Mouse (Mus musculus): ENCODE results near the gene Adam19. TPM values are rescaled to one million over a fixed set of nuclear protein-coding genes. Genes with fewer than 3 reads are reported as not detected.

The Adam19 gene
- polyA plus RNA-seq, 1 experiment from 2014 or later = 6.5 TPM

GRCm38 (mm10) chr11:46038901-46039300 lies 16.9 kb upstream of the Adam19 start:
- Histone ChIP-seq H3K9me3 (replicated peaks; ENCODE audit: low read length) (no peaks in the 10 kb centered on the region), H3K36me3 (ENCODE audit: insufficient read depth, low read length) (no peaks in the 10 kb centered on the region), H3K4me3 (replicated peaks; ENCODE audit: low read depth, low read length) (no peak overlapping the region), H3K4me1 (replicated peaks; ENCODE audit: insufficient read depth, low read length) (0 out of 2 replicates have a peak, but pooled peaks cover 7% of the 10 kb centered on the region), H3K27me3 (ENCODE audit: insufficient read depth, low read length) (no peaks in the 10 kb centered on the region), H3K27ac (peak overlapping the region; percentile 72), H3K4me2 (ENCODE audit: low read length) (peak overlapping the region; percentile 50), H3K9ac (ENCODE audit: low read depth, low read length) (0 out of 2 replicates have a peak overlapping the region, but pooled peaks have one; percentile 18)
- WGBS = 42% methylated on average over 15 of the region's 15 CpGs
- no peak for DNase-seq (ENCODE audit: low spot score)
- ATAC-seq (replicated peaks; ENCODE audit: low FRiP score, low read depth) = no peak
- TF ChIP-seq CTCF (IDR thresholded peaks at IDR 0.05; ENCODE audit: low read depth) = no peak

GRCm38 (mm10) chr11:46039335-46039734 lies 16.5 kb upstream of the Adam19 start:
- TF ChIP-seq CTCF (IDR thresholded peaks at IDR 0.05; ENCODE audit: low read depth) = no peak
- 0 out of 2 replicates have a peak overlapping the region, but pooled peaks have one; percentile 18 for H3K9ac ChIP-seq (ENCODE audit: low read depth, low read length)
- 14% methylated on average over 11 of the region's 11 CpGs for WGBS
- H3K27ac ChIP-seq = peak overlapping the region; percentile 72
- ATAC-seq (replicated peaks; ENCODE audit: low FRiP score, low read depth) (peak; percentile 57; the same call in 1 of the 2 replicates), DNase-seq (ENCODE audit: low spot score) (peak; percentile 90)
- no peaks in the 10 kb centered on the region for H3K27me3 ChIP-seq (ENCODE audit: insufficient read depth, low read length)
- H3K4me3 ChIP-seq (replicated peaks; ENCODE audit: low read depth, low read length) = no peak overlapping the region
- no peaks in the 10 kb centered on the region for H3K36me3 ChIP-seq (ENCODE audit: insufficient read depth, low read length)
- H3K4me1 ChIP-seq (replicated peaks; ENCODE audit: insufficient read depth, low read length) = 0 out of 2 replicates have a peak, but pooled peaks cover 7% of the 10 kb centered on the region
- H3K4me2 ChIP-seq (ENCODE audit: low read length) = peak overlapping the region; percentile 50
- no peaks in the 10 kb centered on the region for H3K9me3 ChIP-seq (replicated peaks; ENCODE audit: low read length)

- Histone ChIP-seq H3K4me3 (replicated peaks; ENCODE audit: low read depth, low read length) (no peak overlapping the region), H3K4me2 (ENCODE audit: low read length) (no peak overlapping the region), H3K36me3 (ENCODE audit: insufficient read depth, low read length) (no peaks in the 10 kb centered on the region), H3K27me3 (ENCODE audit: insufficient read depth, low read length) (no peaks in the 10 kb centered on the region), H3K4me1 (replicated peaks; ENCODE audit: insufficient read depth, low read length) (0 out of 2 replicates have a peak, but pooled peaks cover 7% of the 10 kb centered on the region), H3K9ac (ENCODE audit: low read depth, low read length) (no peak overlapping the region), H3K27ac (peak overlapping the region; percentile 42; the same call in 1 of the 2 replicates), H3K9me3 (replicated peaks; ENCODE audit: low read length) (no peaks in the 10 kb centered on the region)
- no peak for TF ChIP-seq CTCF (IDR thresholded peaks at IDR 0.05; ENCODE audit: low read depth)
- ATAC-seq (replicated peaks; ENCODE audit: low FRiP score, low read depth) (no peak), DNase-seq (ENCODE audit: low spot score) (no peak)
- 75% methylated on average over 9 of the region's 9 CpGs for WGBS
Observed at GRCm38 (mm10) chr11:46040841-46041556, 14.8 kb upstream of the Adam19 start.

GRCm38 (mm10) chr11:46041607-46042267 lies 14.1 kb upstream of the Adam19 start:
- 0 out of 2 replicates have a peak, but pooled peaks cover 7% of the 10 kb centered on the region for H3K4me1 ChIP-seq (replicated peaks; ENCODE audit: insufficient read depth, low read length)
- no peak overlapping the region for H3K4me2 ChIP-seq (ENCODE audit: low read length)
- H3K9ac ChIP-seq (ENCODE audit: low read depth, low read length) = no peak overlapping the region
- peak overlapping the region; percentile 42; the same call in 1 of the 2 replicates for H3K27ac ChIP-seq
- H3K36me3 ChIP-seq (ENCODE audit: insufficient read depth, low read length) = no peaks in the 10 kb centered on the region
- DNase-seq (ENCODE audit: low spot score) (no peak), ATAC-seq (replicated peaks; ENCODE audit: low FRiP score, low read depth) (no peak)
- no peak for TF ChIP-seq CTCF (IDR thresholded peaks at IDR 0.05; ENCODE audit: low read depth)
- H3K4me3 ChIP-seq (replicated peaks; ENCODE audit: low read depth, low read length) = no peak overlapping the region
- WGBS = 67% methylated on average over 12 of the region's 12 CpGs
- no peaks in the 10 kb centered on the region for H3K27me3 ChIP-seq (ENCODE audit: insufficient read depth, low read length)
- H3K9me3 ChIP-seq (replicated peaks; ENCODE audit: low read length) = no peaks in the 10 kb centered on the region

GRCm38 (mm10) chr11:46044781-46045180 lies 11.0 kb upstream of the Adam19 start:
- DNase-seq (ENCODE audit: low spot score) (no peak), ATAC-seq (replicated peaks; ENCODE audit: low FRiP score, low read depth) (no peak)
- Histone ChIP-seq H3K36me3 (ENCODE audit: insufficient read depth, low read length) (no peaks in the 10 kb centered on the region), H3K9me3 (replicated peaks; ENCODE audit: low read length) (no peaks in the 10 kb centered on the region), H3K27me3 (ENCODE audit: insufficient read depth, low read length) (no peaks in the 10 kb centered on the region), H3K4me3 (replicated peaks; ENCODE audit: low read depth, low read length) (no peak overlapping the region), H3K4me2 (ENCODE audit: low read length) (no peak overlapping the region), H3K4me1 (replicated peaks; ENCODE audit: insufficient read depth, low read length) (0 out of 2 replicates have a peak, but pooled peaks cover under 1% of the 10 kb centered on the region), H3K9ac (ENCODE audit: low read depth, low read length) (no peak overlapping the region), H3K27ac (no peak overlapping the region)
- WGBS = 66% methylated on average over 5 of the region's 5 CpGs
- TF ChIP-seq CTCF (IDR thresholded peaks at IDR 0.05; ENCODE audit: low read depth) = no peak

- Histone ChIP-seq H3K27me3 (ENCODE audit: insufficient read depth, low read length) (no peaks in the 10 kb centered on the region), H3K4me3 (replicated peaks; ENCODE audit: low read depth, low read length) (no peak overlapping the region), H3K4me1 (replicated peaks; ENCODE audit: insufficient read depth, low read length) (no peaks in the 10 kb centered on the region), H3K9ac (ENCODE audit: low read depth, low read length) (no peak overlapping the region), H3K4me2 (ENCODE audit: low read length) (no peak overlapping the region), H3K9me3 (replicated peaks; ENCODE audit: low read length) (no peaks in the 10 kb centered on the region), H3K36me3 (ENCODE audit: insufficient read depth, low read length) (no peaks in the 10 kb centered on the region), H3K27ac (no peak overlapping the region)
- no peak for TF ChIP-seq CTCF (IDR thresholded peaks at IDR 0.05; ENCODE audit: low read depth)
- ATAC-seq (replicated peaks; ENCODE audit: low FRiP score, low read depth) = no peak
- 88% methylated on average over 3 of the region's 3 CpGs for WGBS
- DNase-seq (ENCODE audit: low spot score) = no peak
Observed at GRCm38 (mm10) chr11:46047264-46047663, 8.5 kb upstream of the Adam19 start.
